Mouse (Mus musculus): ENCODE results near the gene Vopp1. TPM values are rescaled to one million over a fixed set of nuclear protein-coding genes. Genes with fewer than 3 reads are reported as not detected.

Vopp1 gene
- polyA plus RNA-seq, 1 experiment from 2014 or later = 28.9 TPM

DNA sequence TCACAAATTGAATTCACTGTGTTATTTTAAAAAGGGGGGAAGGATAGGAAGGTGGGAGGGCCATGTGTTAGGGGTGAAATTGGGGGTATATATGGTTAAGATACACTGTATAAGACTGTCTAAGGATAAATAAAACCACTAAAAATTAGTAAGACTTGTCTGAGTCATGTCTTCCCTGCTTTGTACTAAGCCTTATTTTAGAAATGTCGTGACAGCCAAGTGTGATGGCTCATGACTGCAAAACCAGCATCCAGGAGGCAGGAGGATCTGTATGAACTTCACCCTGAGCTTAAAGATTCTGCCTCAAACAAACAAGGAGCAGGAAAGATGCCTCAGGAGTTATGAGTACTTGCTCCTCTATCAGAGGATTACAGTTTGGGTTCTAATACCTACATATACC lies 140.8 kb downstream of the Vopp1 start:
- Histone ChIP-seq H3K27me3 (ENCODE audit: control insufficient read depth, insufficient read depth, low read depth, low read length) (no peaks in the 10 kb centered on the region), H3K27ac (ENCODE audit: low read length) (no peak overlapping the region), H3K36me3 (ENCODE audit: control insufficient read depth, insufficient read depth, low read length) (peaks cover 25% of the 10 kb centered on the region), H3K4me2 (ENCODE audit: low read depth, low read length) (no peak overlapping the region), H3K4me1 (replicated peaks; ENCODE audit: control insufficient read depth, insufficient read depth, low read length) (no peaks in the 10 kb centered on the region), H3K9me3 (ENCODE audit: control insufficient read depth, low read length) (no peaks in the 10 kb centered on the region), H3K4me3 (ENCODE audit: low read length) (no peak overlapping the region), H3K9ac (ENCODE audit: low read length) (no peak overlapping the region)
- 89% methylated on average over 1 of the region's 1 CpGs for WGBS
- no peak for ATAC-seq (ENCODE audit: low read depth)

Other genes starting within 250 kb of the Vopp1 start
- 3.8 and 4.4 TPM in 2 replicates for gene Herc6, start 244.2 kb downstream of the Vopp1 start, polyA plus RNA-seq (2015; fragmentation: Nextera tagmentation; extraction: Ambion mirVana)
- 15.2 and 15.3 TPM in 2 replicates for gene Pyurf, start 133.1 kb downstream of the Vopp1 start, polyA plus RNA-seq (2015; fragmentation: Nextera tagmentation; extraction: Ambion mirVana)
- 25.0 and 28.1 TPM in 2 replicates for gene Lancl2, start 122.6 kb downstream of the Vopp1 start, polyA plus RNA-seq (2015; fragmentation: Nextera tagmentation; extraction: Ambion mirVana)
- gene Vmn1r21, start 25.2 kb upstream of the Vopp1 start, polyA plus RNA-seq (2015; fragmentation: Nextera tagmentation; extraction: Ambion mirVana) = not detected in 2 replicates
- gene Vmn1r22, start 82.9 kb upstream of the Vopp1 start, polyA plus RNA-seq (2015; fragmentation: Nextera tagmentation; extraction: Ambion mirVana) = not detected in 2 replicates
- gene Vmn1r23, start 101.7 kb upstream of the Vopp1 start, polyA plus RNA-seq (2015; fragmentation: Nextera tagmentation; extraction: Ambion mirVana) = not detected in 2 replicates
- not detected in 2 replicates for gene Vmn1r24, start 136.3 kb upstream of the Vopp1 start, polyA plus RNA-seq (2015; fragmentation: Nextera tagmentation; extraction: Ambion mirVana)
- gene Vmn1r25, start 155.7 kb upstream of the Vopp1 start, polyA plus RNA-seq (2015; fragmentation: Nextera tagmentation; extraction: Ambion mirVana) = not detected in 2 replicates
- not detected in 2 replicates for gene Vmn1r26, start 190.0 kb upstream of the Vopp1 start, polyA plus RNA-seq (2015; fragmentation: Nextera tagmentation; extraction: Ambion mirVana)